Mouse (Mus musculus): ENCODE data around the gene Trub1.

- TF ChIP-seq POLR2A (IDR thresholded peaks at IDR 0.05; ENCODE audit: extremely low read depth, insufficient read depth, low read length) (no peak), CTCF (IDR thresholded peaks at IDR 0.05; ENCODE audit: extremely low read depth, insufficient read depth, low read length) (no peak)
Observed at GRCm38 (mm10) chr19:57439296-57439695, 13.4 kb upstream of the Trub1 start.

Measured in cortical plate, adult 2 months (tissue).